Mouse (Mus musculus): Measurements from ENCODE around the gene Fam227b.

DNA sequence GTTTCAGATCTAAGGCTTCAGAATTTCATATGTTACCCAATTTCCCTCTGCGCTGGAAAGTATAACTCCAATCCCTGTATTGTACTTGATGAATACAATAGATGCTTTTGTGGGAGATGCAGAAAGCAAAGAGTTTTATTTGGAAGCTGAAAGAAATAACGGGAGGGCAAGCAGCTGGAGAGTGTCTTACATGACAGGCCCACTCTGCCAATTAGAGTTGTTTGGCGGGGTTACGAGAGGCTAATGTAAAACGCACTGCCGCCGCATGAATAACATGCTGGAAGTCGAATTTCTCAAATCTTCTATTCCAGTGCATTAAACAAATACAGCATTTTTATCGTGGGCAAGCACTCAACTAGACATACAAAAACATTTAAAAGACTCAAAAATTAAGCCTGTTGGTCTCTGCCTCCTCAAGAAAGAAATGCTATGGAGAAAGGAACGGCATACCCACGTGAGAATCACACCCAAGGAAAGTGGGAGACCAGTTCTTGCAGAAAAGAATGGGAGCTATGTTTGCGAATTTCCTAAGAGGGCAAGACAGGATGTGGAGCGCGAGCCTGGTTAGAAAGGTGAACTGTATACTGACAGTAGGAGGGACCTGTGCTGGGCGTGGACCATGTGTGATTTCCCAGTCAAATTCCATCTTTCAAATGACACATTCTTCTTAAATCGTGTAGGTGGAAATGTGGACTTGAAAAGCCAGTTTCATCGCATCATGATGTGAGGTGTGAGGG lies 90.6 kb downstream of the Fam227b start:
- TF ChIP-seq CTCF (conservative IDR thresholded peaks at IDR 0.05; ENCODE audit: insufficient read depth, insufficient read length, low read depth, low read length) (no peak), POLR2A (IDR thresholded peaks at IDR 0.05; ENCODE audit: low read depth, low read length) (no peak)

Data from kidney, adult 2 months (tissue).